ENCODE assay signal across 14 mouse cellular contexts in genomic region chr7:102752086-102752485, GRCm38 (mm10). TPM values are rescaled to one million over a fixed set of nuclear protein-coding genes. Genes with fewer than 3 reads are reported as not detected.
DNase-seq lines count a peak whose midpoint lies in the region; TF ChIP-seq lines count a peak whose summit lies in the region.
"Had no signal": no experiment of that assay in that cellular context is flagged by ENCODE, and none has a peak within 500 bp of the region (broad histone marks: within the 10 kb centered on the region; RNA-seq: fewer than 3 reads in every experiment).

No protein-coding gene starts in this region.

- WGBS in lung, adult 2 months: 17% methylated on average over 1 of the region's 1 CpGs
- WGBS in small intestine, adult 2 months: 5% methylated on average over 1 of the region's 1 CpGs

- no peak overlapping the region for H3K27ac ChIP-seq in gastrocnemius, adult 2 months
- H3K27ac ChIP-seq in small intestine, adult 2 months (ENCODE audit: insufficient read depth, low read depth, low read length): no peak overlapping the region
- H3K27ac ChIP-seq: embryonic facial prominence, embryonic 12.5 days; forebrain, embryonic 15.5 days; hindbrain, embryonic 13.5 days had no signal

- no peaks in the 10 kb centered on the region for H3K36me3 ChIP-seq in small intestine, adult 2 months (ENCODE audit: control insufficient read depth, insufficient read depth, low read length)
- H3K36me3 ChIP-seq: embryonic facial prominence, embryonic 12.5 days; forebrain, embryonic 15.5 days; hindbrain, embryonic 13.5 days had no signal

- H3K4me1 ChIP-seq in lung, adult 2 months (ENCODE audit: control insufficient read depth, insufficient read depth, low read length): no peaks in the 10 kb centered on the region
- H3K4me1 ChIP-seq in small intestine, adult 2 months (ENCODE audit: control insufficient read depth, insufficient read depth, insufficient read length, low read length): no peaks in the 10 kb centered on the region
- H3K4me1 ChIP-seq: embryonic facial prominence, embryonic 12.5 days; forebrain, embryonic 15.5 days; hindbrain, embryonic 13.5 days had no signal

- TF ChIP-seq POLR2A in lung, adult 2 months (IDR thresholded peaks at IDR 0.05; ENCODE audit: borderline replicate concordance, extremely low read depth, low read depth, low read length): no peak
- TF ChIP-seq POLR2A in small intestine, adult 2 months (IDR thresholded peaks at IDR 0.05; ENCODE audit: low read depth, low read length): no peak

- TF ChIP-seq CTCF in gastrocnemius, adult 2 months (IDR thresholded peaks at IDR 0.05): peak; percentile 35
- TF ChIP-seq CTCF in lung, adult 2 months (IDR thresholded peaks at IDR 0.05; ENCODE audit: insufficient read depth, low read length): no peak
- TF ChIP-seq CTCF in small intestine, adult 2 months (IDR thresholded peaks at IDR 0.05; ENCODE audit: extremely low read depth, insufficient read length, insufficient replicate concordance, low read depth, low read length): peak; percentile 11; the same call in 1 of the 2 replicates

- no peak for DNase-seq in gastrocnemius, adult 2 months
- no peak for DNase-seq in gastrocnemius, postnatal 25 days
- peak; percentile 1 for DNase-seq in lung, postnatal 14 days
- no peak for DNase-seq in lung, adult 2 months
- peak; percentile 19 for DNase-seq in NIH3T3 (ENCODE audit: low read depth)
- no peak for DNase-seq in right cerebral cortex, postnatal 36 days (ENCODE audit: low spot score in 2 of 2)
- DNase-seq: left cerebral cortex, postnatal 4 days; liver, postnatal 0 days had no signal

- H3K4me3 ChIP-seq in gastrocnemius, adult 2 months: no peak overlapping the region
- no peak overlapping the region for H3K4me3 ChIP-seq in lung, adult 2 months (replicated peaks; ENCODE audit: extremely low read depth, low read depth, low read length)
- no peak overlapping the region for H3K4me3 ChIP-seq in small intestine, adult 2 months (ENCODE audit: low read depth, low read length)
- H3K4me3 ChIP-seq: embryonic facial prominence, embryonic 12.5 days; forebrain, embryonic 15.5 days; hindbrain, embryonic 13.5 days had no signal

- no peaks in the 10 kb centered on the region for H3K27me3 ChIP-seq in small intestine, adult 2 months (ENCODE audit: control insufficient read depth, insufficient read depth, low read length)
- H3K27me3 ChIP-seq: embryonic facial prominence, embryonic 12.5 days; forebrain, embryonic 15.5 days; hindbrain, embryonic 13.5 days had no signal

- intact Hi-C loops in gastrocnemius, adult 2 months (cut with DNase I): no loop called here

RNA-seq across cellular contexts. Expression of gene Olfr560, which starts 7.1 kb away (rescaled TPM):
- total RNA-seq in gastrocnemius, adult 2 months (2021): not detected
- total RNA-seq in gastrocnemius, postnatal 25 days (2021): not detected
- polyA plus RNA-seq in lung, adult 2 months (2012; rRNA removed): not detected in 2 replicates
- not detected in 2 replicates for polyA plus RNA-seq in small intestine, adult 2 months (2012; rRNA removed)
- total RNA-seq: left cerebral cortex, postnatal 4 days had no signal
- polyA plus RNA-seq: embryonic facial prominence, embryonic 12.5 days; forebrain, embryonic 15.5 days; hindbrain, embryonic 13.5 days; liver, postnatal 0 days; stomach, embryonic 14.5 days had no signal

RNA-seq across cellular contexts. Expression of gene Olfr78, which starts 7.2 kb away (rescaled TPM):
- under 1 TPM; 0.33 to 0.61 TPM for total RNA-seq in gastrocnemius, adult 2 months (2021)
- under 1 TPM; 0.31 to 0.56 TPM for total RNA-seq in gastrocnemius, postnatal 25 days (2021)
- polyA plus RNA-seq in lung, adult 2 months (2012; rRNA removed): 0.53 and 1.7 TPM in 2 replicates
- 0.55 and 0.71 TPM in 2 replicates for polyA plus RNA-seq in small intestine, adult 2 months (2012; rRNA removed)
- polyA plus RNA-seq: liver, postnatal 0 days had no signal

RNA-seq across cellular contexts. Expression of gene Olfr561, which starts 18.9 kb away (rescaled TPM):
- total RNA-seq in gastrocnemius, adult 2 months (2021): not detected
- not detected for total RNA-seq in gastrocnemius, postnatal 25 days (2021)
- 0.10 TPM in 1 of 2 replicates, not detected in the other for polyA plus RNA-seq in lung, adult 2 months (2012; rRNA removed)
- not detected in 2 replicates for polyA plus RNA-seq in small intestine, adult 2 months (2012; rRNA removed)
- total RNA-seq: heart, adult 8-10 months; left cerebral cortex, postnatal 4 days had no signal
- polyA plus RNA-seq: embryonic facial prominence, embryonic 12.5 days; forebrain, embryonic 15.5 days; hindbrain, embryonic 13.5 days; liver, postnatal 0 days; stomach, embryonic 14.5 days had no signal

RNA-seq across cellular contexts. Expression of gene Olfr559, which starts 24.8 kb away (rescaled TPM):
- not detected for total RNA-seq in gastrocnemius, adult 2 months (2021)
- total RNA-seq in gastrocnemius, postnatal 25 days (2021): not detected
- not detected in 2 replicates for polyA plus RNA-seq in lung, adult 2 months (2012; rRNA removed)
- polyA plus RNA-seq in small intestine, adult 2 months (2012; rRNA removed): not detected in 2 replicates
- total RNA-seq: heart, adult 8-10 months; left cerebral cortex, postnatal 4 days had no signal
- polyA plus RNA-seq: embryonic facial prominence, embryonic 12.5 days; forebrain, embryonic 15.5 days; hindbrain, embryonic 13.5 days; liver, postnatal 0 days; stomach, embryonic 14.5 days had no signal

RNA-seq across cellular contexts. Expression of gene Olfr33, which starts 33.2 kb away (rescaled TPM):
- total RNA-seq in gastrocnemius, adult 2 months (2021): not detected
- under 1 TPM in 1 of 2 experiments, not detected in 1; 0.31 TPM for total RNA-seq in gastrocnemius, postnatal 25 days (2021)
- not detected in 2 replicates for polyA plus RNA-seq in lung, adult 2 months (2012; rRNA removed)
- polyA plus RNA-seq in small intestine, adult 2 months (2012; rRNA removed): not detected in 2 replicates
- total RNA-seq: heart, adult 8-10 months; left cerebral cortex, postnatal 4 days had no signal
- polyA plus RNA-seq: embryonic facial prominence, embryonic 12.5 days; forebrain, embryonic 15.5 days; hindbrain, embryonic 13.5 days; liver, postnatal 0 days; stomach, embryonic 14.5 days had no signal

Comparison
In these comparisons a context has a peak if more than half of its experiments do, and no peak if none do; other contexts are left out.
1. DNase-seq: peak in lung, postnatal 14 days (single experiment) and NIH3T3 (single experiment); none in gastrocnemius, adult 2 months (single experiment), gastrocnemius, postnatal 25 days (single experiment), lung, adult 2 months (single experiment) and right cerebral cortex, postnatal 36 days (0 of 2).